Mouse (Mus musculus): Measurements from ENCODE around the gene Nup62cl. TPM values are rescaled to one million over a fixed set of nuclear protein-coding genes. Genes with fewer than 3 reads are reported as not detected.

Nup62cl gene
- polyA plus RNA-seq (2017; shearing (Covaris generic)): not detected

DNA sequence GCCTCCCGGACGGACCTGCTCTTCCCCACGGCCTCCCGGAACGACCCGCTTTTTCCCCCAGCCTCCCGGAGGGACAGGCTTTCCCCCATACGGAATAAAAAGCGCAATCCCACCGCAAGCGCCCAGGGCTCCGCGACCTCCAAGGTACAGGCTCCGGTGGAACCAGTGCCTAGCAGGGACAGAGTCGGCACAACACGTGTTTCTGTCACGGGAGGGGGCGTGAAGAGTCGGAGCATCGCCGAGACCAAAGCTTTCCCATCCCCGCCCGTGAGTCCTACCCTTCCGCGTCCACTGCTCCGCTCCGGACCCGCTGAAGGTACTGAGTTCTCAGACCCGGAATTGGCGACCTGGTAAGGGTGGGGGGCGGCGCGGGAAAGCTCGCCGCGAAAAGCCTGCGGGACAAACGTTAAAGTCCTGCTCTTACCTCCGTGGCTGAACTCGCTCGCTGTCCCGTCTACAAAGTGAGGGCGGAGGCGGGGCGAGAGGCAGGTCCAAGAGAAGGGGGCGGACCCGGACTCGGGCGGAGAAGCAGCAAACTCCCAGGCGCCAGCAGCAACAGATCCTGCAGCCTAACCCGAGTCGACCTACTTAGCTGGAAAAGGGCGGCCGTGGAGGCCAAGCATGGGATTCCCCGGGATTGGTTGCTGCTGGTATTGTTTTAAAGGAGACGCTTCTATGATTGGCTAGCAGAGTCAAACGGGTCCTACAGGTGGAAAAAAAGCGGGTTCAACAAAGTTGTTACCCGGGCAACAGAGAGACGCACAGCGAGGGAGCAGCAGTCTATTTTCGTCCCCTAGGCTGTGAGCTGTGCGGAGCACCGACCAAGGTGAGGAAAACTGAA lies at the start of gene Nup62cl, which contains the start of gene Pih1h3b:
Nup62cl (minus strand) TSS at position 578 of the 841 bp plus-strand sequence.
Pih1h3b (plus strand) TSS at position 745 of the 841 bp plus-strand sequence.

DNA sequence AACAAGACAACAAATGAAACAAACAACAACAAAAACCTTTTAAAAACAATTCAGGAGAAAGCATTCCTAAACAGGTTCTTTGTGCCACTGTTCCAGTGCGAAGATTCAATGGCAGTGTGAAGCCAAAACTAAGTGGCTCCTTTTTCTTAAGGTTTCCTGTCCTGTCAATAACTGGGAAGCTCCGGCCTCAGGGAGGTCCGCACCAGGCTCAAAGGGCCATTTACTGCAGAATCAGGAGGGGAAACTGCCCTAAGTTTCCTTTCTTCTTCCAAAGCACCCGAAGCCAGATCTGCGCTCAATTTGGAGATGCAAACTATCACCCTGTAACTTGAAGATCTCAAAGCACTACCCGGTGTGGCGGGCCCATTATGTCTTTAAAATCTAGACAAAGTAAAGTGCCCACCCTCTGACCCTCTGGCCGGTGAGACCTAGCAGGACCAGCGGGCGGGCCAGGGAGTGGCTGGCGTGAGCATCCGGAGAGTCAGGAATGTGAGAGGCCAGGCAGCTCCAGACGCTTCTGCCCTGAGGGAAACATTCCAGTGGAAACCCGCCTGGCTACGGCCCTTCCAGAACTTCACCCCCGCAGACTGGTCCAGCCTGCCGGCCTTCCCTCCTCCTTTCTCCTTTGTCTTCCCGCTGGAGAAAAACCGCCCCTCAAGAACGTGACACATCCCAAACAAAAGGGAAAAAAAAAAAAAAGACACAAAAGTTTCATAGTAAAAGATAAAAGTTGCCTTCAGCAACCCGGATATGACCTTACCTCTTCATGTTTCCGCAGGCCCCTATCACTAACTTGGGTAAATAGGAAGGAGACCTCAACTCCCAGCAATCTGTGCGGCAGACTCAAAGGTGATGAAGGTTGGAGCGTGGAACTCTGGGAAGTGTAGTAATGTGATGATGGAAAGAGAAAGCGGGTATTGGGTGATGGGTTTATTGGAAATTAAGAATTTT lies 64.5 kb downstream of the Nup62cl start, which contains the start of gene Rbm41:
Rbm41 (minus strand) TSS at position 856 of the 951 bp plus-strand sequence.

Other genes with a start within 250 kb of the Nup62cl start
- gene Morc4, start 191.0 kb downstream of the Nup62cl start, polyA plus RNA-seq (2017; shearing (Covaris generic)): 0.11 TPM
- gene Rbm41, start 64.1 kb downstream of the Nup62cl start, polyA plus RNA-seq (2017; shearing (Covaris generic)): 13.4 TPM
- not detected for gene Pih1h3b, start 167 bp upstream of the Nup62cl start, polyA plus RNA-seq (2017; shearing (Covaris generic))

Data from activated CD4-positive, CD25-positive, alpha-beta regulatory T cell, adult 9 weeks (primary cell).